Mouse (Mus musculus) inflammation-experienced regulatory T-cells, adult 6 months (primary cell): ENCODE data around the gene Il5ra. TPM values are rescaled to one million over a fixed set of nuclear protein-coding genes. Genes with fewer than 3 reads are reported as not detected.

Source experiments
- ATAC-seq: one replicate; pipeline ENCODE4 v1.8.0; 2017
- polyA plus RNA-seq, 3 experiments: library from polyadenylated mRNA; unstranded; fragments of 100-300 nt; shearing (Covaris generic); gene quantifications; one replicate each; pipeline ENCODE4 v1.2.1; 2017

Gene Il5ra
- under 1 TPM in 1 of 3 experiments, not detected in 2; 0.24 TPM for polyA plus RNA-seq

DNA sequence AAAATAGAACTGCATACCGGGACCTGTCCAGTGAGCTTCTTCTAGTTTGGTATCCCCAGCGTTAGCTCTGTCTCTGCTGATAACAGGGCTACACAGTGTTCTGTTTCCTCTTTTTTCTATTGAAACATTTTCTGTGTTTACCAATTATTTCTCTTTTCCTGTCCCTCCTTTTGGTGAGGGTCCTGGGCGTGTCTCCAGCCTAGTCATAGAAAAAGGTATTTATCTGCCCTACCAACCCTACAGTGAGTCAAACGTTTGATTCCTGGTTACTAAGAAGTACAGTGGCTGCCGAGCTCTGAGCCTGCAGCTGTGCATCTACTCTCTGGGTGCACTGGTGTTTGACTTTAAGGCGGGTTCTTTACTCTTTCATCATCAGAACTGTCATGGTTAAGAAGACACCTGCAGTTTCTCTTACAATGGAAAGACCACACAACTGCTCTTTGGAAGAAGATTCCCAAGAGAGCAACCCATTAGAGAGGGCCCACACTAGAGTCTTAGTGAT is at the start of gene Il5ra:
Gene Il5ra, minus strand, starts transcription at position 151 of the 502 bp plus-strand sequence.
- ATAC-seq, result no peak

DNA sequence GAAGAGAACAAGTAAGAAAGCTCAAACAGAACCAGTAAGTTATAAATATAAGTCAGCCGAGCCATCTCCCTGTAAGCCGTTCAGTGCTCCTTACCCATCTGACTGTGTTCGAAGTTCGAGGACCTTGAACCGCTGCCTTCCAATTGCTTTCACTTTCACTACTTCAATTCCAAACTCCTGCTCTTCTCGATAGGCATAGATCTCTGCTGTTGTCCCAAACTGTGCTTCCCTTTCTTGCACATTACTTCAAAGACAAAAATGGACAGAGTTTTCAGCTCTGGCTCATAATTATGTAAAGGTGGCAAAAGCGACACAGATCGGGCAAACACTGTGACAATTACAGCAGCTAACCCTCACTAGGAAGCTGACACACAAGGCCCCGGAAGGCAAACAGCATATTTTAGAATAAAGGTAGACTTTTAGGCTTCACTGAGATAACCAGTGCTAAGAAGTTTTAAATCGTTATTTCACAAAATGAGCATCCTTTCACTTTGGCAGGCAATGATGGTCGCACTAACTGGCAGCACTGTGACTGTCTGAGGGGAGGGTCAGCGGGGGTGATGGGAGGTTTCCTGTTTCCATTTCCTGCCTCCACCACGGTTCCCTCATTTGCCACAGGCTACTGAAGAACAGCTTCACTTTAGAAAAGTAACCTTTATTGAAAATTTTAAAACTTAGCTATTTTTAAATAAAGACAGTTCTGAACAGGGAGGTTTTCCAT is 45.4 kb upstream of the Il5ra start:
- peak; percentile 56 for ATAC-seq

DNA sequence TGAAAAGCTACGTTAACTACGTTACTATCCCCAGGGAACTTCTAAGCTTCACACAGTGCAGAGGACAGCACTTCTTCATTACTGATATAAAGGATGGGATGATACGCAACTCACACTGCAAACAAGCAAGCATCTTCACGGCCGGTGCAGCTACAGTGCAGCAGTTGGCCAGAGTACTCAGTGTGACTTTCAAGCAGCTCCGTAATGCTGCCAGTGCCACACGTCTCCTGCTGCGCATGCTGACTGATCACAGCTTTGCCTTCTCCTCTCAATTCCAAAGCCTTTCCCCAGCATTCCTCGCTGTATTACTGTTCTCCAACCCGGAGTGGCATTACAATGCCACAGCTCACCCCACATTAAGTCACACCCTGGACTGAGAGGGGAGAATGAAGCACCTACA is 44.8 kb upstream of the Il5ra start:
- peak; percentile 7 for ATAC-seq

DNA sequence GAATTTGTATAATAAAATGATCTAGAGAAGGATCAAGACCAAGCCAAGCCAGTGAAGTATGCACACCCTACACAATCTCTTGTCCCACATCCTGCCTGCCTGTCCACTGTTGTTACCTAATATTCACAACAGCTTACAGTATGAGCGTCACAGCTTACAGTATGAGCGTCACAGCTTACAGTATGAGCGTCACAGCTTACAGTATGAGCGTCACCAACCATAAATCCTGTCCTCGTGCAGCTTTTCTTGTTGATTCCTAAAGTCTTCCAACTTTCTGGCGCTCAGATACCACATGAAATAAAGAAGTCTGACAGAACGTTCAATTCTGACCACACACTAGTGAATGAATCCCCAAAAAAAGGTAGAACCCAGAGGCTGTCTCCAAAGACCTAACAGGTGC is 44.3 kb upstream of the Il5ra start:
- ATAC-seq, result peak; percentile 40

DNA sequence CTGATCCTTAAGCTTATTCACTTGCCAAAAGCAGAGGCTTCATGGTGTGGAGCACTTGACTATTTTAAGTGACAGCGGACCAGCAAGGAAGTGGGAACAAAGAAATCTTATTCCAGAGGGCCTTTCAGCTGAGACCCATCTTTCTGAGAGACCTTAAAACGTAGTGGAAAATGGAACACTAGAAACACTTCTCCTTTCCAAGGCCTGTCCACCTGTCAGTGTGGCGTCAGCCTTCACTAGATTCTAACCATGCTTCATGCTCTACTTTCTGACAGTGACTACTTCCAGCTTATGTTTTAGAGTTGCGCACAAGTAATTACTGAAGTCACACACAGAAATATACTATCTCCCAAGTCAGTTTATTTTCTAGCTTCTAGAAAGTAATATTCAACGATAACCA is 43.6 kb upstream of the Il5ra start:
- no peak for ATAC-seq

DNA sequence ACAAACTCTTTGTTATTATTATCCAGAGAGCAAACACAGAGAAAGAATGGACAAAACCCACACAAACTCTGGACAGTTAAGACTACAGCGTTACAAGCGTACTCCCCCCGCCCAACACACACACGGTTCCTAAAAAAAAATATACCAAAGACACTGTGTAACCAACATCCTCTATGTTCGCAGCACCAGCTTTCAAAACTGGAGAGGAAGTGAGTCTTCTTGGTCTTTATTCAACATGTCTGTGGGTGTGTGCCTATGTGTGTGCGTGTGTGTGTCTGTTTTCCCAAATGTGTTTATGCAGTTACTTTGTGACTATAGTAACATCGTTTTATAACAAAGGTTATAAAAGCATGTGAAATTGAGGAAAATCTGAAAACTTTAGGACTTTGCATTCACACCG is 42.6 kb upstream of the Il5ra start:
- ATAC-seq, result peak; percentile 51

DNA sequence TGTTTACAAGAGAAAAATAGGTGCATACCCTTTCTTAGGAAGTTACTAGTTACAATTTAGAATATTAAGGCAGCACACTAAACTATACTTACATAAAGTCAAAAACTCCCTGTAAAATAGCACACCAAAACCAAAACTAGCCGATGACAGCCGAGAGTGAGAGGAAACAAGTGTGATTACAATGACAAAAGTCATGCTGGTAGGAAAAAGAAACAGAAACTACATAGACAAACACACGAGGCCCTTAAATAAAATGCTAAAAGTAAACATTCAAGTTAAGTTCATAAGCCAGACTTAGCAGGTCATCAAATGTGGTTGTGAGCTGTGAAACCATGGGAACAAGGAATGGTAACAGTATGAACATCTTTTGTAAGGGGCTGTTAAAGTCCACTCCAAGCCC is 38.3 kb upstream of the Il5ra start:
- ATAC-seq, result peak; percentile 65

DNA sequence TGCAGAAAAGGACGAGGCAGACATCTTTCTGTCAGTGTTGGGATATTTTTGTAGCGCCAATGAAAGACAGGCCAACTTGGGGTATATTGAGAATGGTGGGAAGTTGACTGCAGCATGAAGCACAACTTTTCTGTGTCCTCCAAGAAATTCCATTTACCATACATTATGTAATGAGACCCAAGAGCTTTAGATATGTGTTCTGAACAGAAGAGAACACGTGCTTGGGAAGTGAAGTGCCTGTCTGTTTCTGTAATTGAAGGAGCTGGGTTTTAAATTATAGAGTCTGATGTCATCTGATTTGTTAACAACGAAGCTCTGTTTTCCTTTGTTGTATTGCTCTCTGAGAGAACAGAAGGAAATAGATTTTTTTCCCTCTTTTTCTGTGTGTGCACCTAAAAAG is 21.2 kb upstream of the Il5ra start:
- ATAC-seq, result no peak

DNA sequence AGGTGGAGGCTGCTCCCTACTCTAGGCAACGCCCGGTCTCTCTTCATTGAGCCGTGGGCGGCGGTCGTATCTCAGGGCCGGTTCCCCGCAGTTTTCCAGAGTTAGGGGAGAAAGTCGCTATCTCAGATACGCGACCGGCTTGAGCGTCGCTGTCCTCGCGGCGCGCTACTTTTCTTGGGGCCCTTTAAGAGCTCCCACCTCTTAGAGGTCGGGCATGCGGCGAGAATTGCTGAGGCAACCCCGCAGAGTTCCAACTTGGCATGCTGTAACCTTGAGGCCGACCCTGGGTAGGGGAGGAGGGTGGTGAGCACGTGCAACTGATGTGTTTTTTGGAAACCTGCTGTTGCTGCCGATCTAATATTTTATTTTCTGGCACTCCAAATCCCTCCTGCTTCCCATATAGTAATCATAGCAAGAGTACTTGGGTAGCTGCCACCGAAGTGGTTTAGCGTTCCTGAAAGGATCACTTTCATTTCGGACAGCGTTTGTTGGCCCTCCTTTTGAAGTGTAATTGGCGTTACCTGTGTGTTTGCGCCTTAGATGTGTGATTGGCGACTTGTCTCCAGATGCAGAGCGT is 20.5 kb upstream of the Il5ra start:
- peak; percentile 30 for ATAC-seq

DNA sequence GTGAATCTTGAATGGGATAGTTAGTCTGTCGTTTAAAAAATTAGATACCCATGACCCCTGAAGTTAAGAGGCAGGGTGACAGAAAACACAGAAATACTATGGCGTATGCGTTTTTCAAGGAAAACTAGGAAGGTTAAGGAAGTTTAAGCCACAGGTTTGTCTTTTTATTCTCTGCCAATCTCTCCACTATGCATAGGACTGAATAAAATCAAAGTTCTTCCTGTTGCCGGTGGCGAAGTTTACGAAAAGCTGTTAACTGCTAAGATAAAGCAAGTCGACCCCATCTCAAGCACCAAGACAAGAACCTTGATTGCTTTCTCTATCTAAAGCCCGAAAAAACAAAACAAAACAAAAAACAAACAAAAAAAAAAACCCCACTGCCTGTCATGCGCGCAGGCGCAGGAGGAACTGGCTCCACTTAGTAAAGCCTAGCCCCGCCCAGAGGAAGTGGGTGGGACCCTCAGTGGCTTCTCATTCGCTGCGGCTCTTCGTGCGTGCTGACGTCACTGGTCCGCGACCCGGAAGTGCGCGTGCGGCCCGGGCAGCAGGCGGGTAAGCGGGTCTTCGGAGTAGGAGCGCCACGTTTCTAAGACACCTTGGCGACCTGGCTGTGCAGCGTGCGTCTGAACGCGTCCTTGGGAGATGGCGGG is 19.9 kb upstream of the Il5ra start, which contains the start of gene Trnt1:
Gene Trnt1, plus strand, starts transcription at position 481 of the 650 bp plus-strand sequence.
- peak; percentile 99 for ATAC-seq

DNA sequence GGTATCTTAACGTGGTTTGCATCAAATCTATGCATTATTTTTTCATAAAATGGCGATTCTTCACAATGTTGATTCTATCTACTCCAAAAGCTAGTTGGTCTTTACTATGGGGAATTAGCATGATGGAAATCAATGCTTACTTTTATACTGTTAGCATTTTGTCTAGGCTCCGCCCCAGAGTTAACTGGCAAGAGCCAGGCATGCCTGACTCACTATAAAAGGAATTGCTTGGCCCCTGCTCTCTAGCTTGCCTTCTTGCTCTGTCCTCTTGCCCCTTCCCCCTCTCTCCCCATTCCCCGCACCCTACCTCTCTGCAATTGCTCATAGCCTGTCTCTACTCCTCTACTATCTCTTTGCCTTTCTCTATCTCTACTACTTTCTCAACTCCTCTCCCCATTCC is 17.9 kb upstream of the Il5ra start:
- no peak for ATAC-seq

DNA sequence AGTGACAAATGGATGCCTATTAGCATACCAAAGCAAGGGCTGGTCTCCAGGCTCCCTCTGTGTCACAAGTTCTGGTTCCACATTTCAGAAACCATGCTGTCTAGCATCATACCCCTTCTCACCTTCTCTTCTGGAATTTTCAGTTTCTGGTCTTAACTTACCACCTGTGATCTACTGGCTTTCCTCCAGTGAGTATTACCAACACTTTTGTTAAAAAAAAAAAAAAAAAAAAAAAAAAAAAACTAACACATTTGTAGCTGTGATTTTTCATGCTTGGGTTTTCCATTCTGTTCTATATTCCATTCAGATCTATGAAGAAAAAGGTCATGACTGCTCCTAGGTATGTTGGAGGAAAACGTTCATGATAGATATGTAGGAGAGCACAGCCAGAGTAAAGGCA is 17.1 kb upstream of the Il5ra start:
- ATAC-seq, result no peak

DNA sequence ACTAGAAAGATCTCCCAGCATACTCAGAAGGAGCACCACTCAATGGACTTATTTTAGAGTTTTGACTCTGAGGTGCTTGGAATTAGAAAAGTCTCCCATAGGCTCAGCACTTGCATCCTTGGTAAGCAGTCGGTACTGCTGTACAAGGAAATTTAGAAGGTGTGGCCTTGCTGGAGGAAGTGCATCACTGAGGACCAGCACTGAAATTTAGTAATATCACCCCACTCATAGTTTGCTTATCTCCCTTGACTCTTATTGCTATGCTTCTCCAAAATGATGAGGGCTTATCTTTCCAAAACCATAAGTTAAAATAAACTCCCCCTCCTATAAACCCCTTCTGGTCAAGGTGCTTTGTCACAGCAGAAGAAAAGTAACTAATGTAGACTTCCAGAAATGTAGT is 12.6 kb upstream of the Il5ra start:
- no peak for ATAC-seq

DNA sequence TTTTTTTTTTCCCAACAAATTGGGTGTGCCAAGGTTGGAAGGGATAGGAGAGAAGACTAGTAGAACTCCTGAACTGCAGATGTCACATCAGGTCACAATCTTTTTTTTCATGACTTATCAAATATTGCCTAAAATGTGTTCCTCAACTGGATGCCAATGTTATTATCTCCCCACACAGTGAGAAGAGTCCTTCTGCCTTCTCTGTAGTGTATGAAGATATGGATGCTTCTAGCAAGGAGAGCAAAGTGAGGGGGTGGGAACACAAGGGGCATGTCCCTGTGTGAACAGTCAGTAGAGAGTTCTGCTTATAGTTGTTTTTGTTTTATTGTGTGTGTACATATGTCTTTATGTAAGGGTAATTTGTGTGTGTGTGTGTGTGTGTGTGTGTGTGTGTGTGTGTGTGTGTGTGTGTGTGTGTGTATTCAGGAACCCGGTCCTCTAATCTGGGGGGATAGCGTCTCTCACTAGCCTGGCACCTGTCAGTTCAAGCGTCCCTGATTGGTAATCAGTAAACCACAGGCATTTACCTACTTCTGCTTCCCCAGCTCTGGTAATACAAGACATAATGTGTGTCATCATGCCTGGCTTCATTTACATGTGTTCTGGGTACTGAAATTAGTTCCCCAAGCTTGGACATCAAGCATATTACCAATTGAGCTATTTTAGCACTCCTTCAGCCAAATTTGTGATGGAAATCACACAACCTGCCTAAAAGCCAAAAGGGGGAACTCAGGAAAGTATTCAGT is 11.8 kb upstream of the Il5ra start:
- no peak for ATAC-seq

DNA sequence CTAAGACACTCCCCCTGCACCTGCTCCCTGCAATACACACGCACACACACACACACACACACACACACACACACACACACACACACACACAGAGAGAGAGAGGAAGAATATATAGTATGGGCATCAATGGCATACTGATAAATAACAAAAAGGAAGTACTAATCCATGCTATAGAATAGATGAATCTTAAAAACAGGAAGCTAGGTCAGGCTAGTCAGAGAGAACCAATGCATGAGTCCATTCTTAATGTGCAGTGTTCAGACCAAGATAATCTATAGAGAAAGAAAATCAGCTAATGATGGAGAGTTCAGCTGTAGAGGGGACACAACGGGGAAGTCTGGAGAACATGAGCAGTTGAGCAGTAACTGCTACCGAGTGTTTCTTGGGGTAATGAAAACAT is 9.5 kb upstream of the Il5ra start:
- no peak for ATAC-seq

DNA sequence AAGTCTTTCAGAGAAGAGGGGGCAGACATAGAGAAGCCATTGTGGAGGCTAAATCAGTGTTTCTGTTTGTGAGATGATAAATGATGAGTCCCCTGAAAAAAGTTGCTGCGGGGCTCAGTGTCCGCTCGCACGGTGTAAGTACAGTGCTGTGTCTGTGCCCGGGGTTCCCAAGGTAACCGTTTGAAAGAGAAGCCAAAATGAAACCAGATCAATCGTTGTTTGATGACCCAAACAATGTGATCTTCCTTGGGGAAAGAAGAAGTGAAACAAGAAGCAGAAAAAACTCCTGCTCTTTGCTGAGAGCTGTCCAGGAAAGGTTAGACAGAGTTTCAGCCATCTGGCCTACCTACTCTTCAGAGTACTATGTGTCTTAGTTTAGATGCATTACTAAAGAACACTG is 1.5 kb upstream of the Il5ra start:
- ATAC-seq, result no peak

DNA sequence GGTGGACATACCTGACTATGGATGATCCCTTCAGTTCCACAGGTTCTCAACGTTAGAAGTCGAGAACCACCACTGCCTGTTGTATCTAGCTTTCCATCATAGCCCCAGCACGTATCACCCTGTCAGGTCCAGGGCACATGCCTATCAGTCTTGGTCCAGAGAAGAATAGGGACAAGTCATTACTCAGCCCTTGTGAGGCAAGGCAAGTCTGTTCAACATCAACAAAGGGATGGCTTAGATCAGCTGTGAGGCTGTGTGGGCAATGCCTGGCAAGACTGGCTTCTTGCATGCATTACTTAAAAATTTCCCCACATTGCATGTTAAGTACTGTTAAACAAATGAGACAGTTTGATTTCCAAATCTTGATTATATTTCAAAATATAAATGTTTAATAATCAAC is 1.0 kb downstream of the Il5ra start:
- no peak for ATAC-seq

DNA sequence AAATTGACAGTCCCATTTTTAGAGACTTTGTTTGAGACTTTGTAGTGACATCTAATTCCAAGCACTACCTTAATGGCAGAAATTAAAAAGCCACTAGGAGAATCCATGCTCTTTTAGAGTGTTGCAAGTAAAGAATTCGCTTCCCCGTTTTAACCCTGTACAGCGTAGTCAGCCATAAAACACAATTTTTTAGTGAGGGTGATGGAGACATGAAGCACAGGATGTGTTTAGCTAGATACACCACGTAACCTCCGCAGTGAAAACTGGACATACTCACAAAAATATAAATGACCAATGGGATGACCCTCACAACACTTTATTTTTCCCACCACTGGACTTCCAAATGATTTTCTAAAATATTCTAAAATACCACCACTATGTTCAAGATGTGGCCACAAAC is 1.6 kb downstream of the Il5ra start:
- no peak for ATAC-seq

DNA sequence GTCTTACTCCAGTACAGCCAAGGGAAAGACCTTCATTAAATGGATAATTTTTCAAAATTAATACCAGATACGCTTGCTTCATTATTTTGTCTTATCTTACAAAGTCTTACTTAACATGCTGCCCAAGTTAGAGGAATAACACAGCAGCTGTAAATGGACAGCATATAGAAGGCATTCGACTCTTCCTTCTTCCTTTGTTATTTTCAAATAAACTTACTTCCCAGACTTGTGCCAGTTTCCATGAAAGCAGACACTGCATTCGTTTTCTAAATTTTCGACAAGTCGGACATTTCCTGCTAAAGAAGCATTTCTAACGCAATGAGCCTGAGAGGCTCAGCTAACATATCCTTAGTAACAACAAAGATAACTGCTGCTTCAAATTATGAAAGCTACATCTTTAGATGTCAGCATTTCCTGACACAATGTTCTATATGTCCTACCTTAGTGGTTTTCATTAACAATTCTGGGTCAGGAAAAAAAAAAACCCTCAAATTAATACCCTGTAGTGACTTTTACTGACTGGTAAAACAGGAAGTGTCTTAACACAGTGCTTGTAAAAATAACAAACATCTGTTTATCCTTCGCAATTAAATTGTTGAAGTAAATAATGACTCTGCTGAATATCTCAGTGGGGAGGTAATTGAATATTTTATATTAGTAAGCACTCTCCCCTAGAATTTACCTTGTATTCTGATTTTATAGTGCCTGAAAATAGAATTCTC is 3.0 kb downstream of the Il5ra start:
- ATAC-seq, result no peak

DNA sequence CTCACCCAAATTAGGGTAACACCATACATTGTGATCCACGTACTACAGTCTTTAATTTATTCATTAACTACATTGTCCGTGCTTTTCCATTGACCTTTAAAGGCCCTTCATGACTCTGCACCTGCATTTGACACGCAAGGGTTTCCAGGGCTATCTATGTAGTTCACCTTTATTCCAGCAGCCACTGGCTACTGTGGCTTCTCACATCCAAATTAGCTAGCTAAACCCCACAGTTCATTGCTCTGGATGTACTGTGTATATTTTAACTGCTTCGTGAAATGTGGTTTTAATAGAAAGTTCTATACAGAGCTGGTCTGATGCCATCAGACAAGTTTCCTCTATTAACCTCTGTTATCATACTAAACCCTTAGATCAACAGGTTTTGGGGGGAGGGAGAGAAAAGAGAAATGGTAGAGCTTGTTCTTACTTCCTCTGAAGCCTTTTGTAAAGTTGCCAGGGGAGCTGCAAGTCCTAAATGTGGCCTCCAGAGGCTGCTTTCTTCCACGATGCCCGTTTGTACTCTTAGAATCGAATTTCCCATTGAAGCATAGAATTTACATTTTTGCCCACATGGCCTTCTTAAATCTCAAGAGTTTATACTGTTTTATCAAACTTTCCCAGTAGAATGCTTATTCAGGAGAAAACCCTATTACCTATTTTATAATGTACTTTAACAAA is 5.1 kb downstream of the Il5ra start:
- ATAC-seq, result no peak

DNA sequence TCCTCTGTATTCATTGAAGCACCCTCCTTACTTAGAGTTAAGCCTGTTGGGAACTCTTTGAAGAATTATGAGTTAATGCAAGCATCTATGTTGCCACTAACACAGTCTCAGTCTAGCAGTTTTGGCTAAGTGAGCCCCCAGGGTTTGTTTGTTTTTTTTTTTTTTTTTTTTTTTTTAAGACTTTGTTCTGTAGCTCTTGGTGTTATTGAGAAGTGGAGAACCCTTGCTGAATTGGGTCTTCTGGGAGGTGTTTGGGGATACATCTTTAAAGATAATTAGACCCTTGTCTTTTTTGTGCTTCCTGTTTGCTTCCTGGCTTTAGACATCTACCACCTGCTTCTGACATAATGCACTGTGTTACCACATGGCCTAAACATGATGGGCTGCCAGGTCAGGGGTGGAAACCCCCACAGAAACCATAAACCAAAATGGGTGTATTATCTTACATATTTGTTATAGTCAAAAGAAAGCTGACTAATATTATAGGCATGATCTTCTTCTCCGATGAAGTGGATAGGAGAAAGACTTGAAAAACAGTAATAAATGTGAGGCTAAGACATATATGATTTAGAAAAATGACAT is 8.5 kb downstream of the Il5ra start:
- ATAC-seq, result no peak
